Mouse (Mus musculus) layer of hippocampus, adult 18-20 months (tissue): ENCODE results near the gene Mief2. TPM values are rescaled to one million over a fixed set of nuclear protein-coding genes. Genes with fewer than 3 reads are reported as not detected.

Experiments
- DNase-seq, 2 experiments: peaks; one replicate each; pipeline ENCODE4 v3.0.0; 2022; ENCODE audit warnings: low spot score in 2 of 2
- microRNA-seq, 2 experiments: library from miRNA; unstranded; fragments of <30 nt; microRNA quantifications; one replicate each; pipeline ENCODE4 v1.2.0; 2021
- total RNA-seq, 2 experiments: library from RNA; stranded (reverse); gene quantifications; 2 replicates each; pipeline ENCODE4 v1.2.3; 2021

Mief2 gene
- total RNA-seq, 2 experiments from 2014 or later, result 22.9 to 26.2 TPM

GRCm38 (mm10) chr11:60776107-60776828 lies 48.1 kb downstream of the Mief2 start:
- DNase-seq, result no peak

GRCm38 (mm10) chr11:60776829-60777740 lies 48.9 kb downstream of the Mief2 start, which contains the start of the genes Top3a and Smcr8:
Top3a (minus strand) TSS chr11:60777365.
Smcr8 (plus strand) TSS chr11:60777524.
- DNase-seq, result peak; percentile 85 to 91

- DNase-seq, result no peak
These were observed 49.7 kb downstream of the Mief2 start for GRCm38 (mm10) chr11:60777801-60778370.

DNA sequence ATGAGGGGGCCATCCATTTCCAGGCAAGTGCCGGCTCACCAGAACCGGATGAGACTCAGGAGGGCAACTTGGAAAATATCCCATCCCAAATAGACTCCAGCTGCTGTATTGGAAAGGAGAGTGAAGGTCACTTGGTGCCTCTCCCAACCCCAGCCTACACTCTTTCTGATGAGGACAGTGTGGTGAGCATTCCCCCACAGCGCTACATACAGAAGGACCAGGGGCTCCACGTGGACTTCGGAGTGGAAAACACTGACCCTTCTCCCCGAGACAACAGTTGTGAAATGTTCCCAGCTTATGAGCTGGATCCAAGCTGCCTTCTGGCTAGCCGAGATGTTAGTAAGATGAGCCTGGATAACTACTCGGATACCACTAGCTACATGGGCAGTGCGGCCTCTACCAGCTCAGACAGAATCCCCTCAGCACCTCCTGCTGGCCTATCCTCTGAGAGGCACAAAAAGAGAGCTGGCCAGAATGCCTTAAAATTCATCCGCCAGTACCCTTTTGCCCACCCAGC lies 51.5 kb downstream of the Mief2 start:
- DNase-seq, result no peak

Small RNAs within 50 kb of the gene (microRNA-seq; reads per million reads assigned to microRNA genes)
- gene Mir5100, result 0.25 to 0.39 reads per million in 2 experiments

Other genes with a start within 250 kb of the Mief2 start
- gene Alkbh5, start 192.0 kb upstream of the Mief2 start, total RNA-seq, result 10 to 100 TPM; 62.2 to 63.2 TPM
- gene Llgl1, start 28.7 kb upstream of the Mief2 start, total RNA-seq, result 10 to 100 TPM; 39.2 to 41.1 TPM
- 10 to 100 TPM; 63.4 to 63.6 TPM for gene Flii, start 1.1 kb upstream of the Mief2 start, total RNA-seq
- 1 to 10 TPM; 5.7 to 6.0 TPM for gene Top3a, start 49.0 kb downstream of the Mief2 start, total RNA-seq
- 10 to 100 TPM; 32.9 to 34.1 TPM for gene Smcr8, start 49.1 kb downstream of the Mief2 start, total RNA-seq
- gene Shmt1, start 83.3 kb downstream of the Mief2 start, total RNA-seq, result 1 to 10 TPM; 5.1 to 7.2 TPM
- 10 to 100 TPM; 27.2 to 30.8 TPM for gene Dhrs7b, start 102.2 kb downstream of the Mief2 start, total RNA-seq
- 10 to 100 TPM; 29.4 to 30.7 TPM for gene Tmem11, start 150.9 kb downstream of the Mief2 start, total RNA-seq
- 10 to 100 TPM in 1 of 2 experiments, 1 to 10 TPM in 1; 9.6 to 12.1 TPM for gene Natd1, start 186.4 kb downstream of the Mief2 start, total RNA-seq
- gene Map2k3, start 203.6 kb downstream of the Mief2 start, total RNA-seq, result 10 to 100 TPM; 12.0 to 12.8 TPM